29 mouse cellular contexts compared by ENCODE assay signal in the genomic region with DNA sequence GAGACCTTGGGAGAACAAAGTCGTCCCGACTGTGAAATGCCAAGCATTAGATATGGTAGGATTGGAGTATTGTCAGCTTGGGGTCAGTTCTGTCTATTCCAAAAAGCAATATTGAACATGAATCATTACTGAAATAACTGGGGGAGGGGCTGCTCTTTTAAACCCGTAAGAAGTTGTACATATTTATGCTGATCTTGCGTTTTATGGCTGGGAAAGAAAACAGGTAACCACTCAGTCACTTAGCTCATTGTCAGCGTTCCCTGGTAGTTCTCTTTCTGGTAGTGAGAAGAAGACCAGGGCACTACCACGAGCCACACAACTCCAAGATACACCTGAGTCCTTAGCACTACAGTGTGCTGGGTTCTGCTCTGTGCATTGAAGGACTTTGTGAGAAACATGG. TPM values are rescaled to one million over a fixed set of nuclear protein-coding genes. Genes with fewer than 3 reads are reported as not detected.
"Had no signal": no experiment of that assay in that cellular context is flagged by ENCODE, and none has a peak within 500 bp of the region (broad histone marks: within the 10 kb centered on the region; RNA-seq: fewer than 3 reads in every experiment).

No protein-coding gene starts in this region.

RNA-seq across cellular contexts. Expression of a gene that starts 19.9 kb away (rescaled TPM):
- total RNA-seq: heart, postnatal 10 days; heart, postnatal 14 days; heart, postnatal 25 days; heart, postnatal 36 days; hematopoietic stem cell, adult 5-6 weeks; hindbrain, postnatal 0 days; layer of hippocampus, adult 18-20 months; layer of hippocampus, adult 2 months; layer of hippocampus, adult 8-10 months; layer of hippocampus, postnatal 10 days; layer of hippocampus, postnatal 14 days; layer of hippocampus, postnatal 25 days; layer of hippocampus, postnatal 36 days; left cerebral cortex, adult 18-20 months; left cerebral cortex, adult 2 months; left cerebral cortex, adult 8-10 months had no signal
- polyA plus RNA-seq: heart, embryonic 14.5 days; hindbrain, embryonic 10.5 days; hindbrain, embryonic 11.5 days; hindbrain, embryonic 12.5 days; hindbrain, embryonic 13.5 days; hindbrain, embryonic 14.5 days; inflammation-experienced regulatory T-cells, adult 6 months; intestine, embryonic 14.5 days; large intestine, adult 2 months had no signal

RNA-seq across cellular contexts. Expression of a gene that starts 48.2 kb away (rescaled TPM):
- total RNA-seq: heart, postnatal 36 days; heart, postnatal 4 days; hematopoietic stem cell, adult 5-6 weeks; hindbrain, postnatal 0 days; layer of hippocampus, adult 18-20 months; layer of hippocampus, adult 2 months; layer of hippocampus, adult 8-10 months; layer of hippocampus, postnatal 10 days; layer of hippocampus, postnatal 14 days; layer of hippocampus, postnatal 25 days; layer of hippocampus, postnatal 36 days; left cerebral cortex, adult 18-20 months; left cerebral cortex, adult 2 months; left cerebral cortex, adult 8-10 months had no signal
- polyA plus RNA-seq: heart, embryonic 11.5 days; heart, embryonic 13.5 days; heart, embryonic 14.5 days; hindbrain, embryonic 10.5 days; hindbrain, embryonic 11.5 days; hindbrain, embryonic 12.5 days; hindbrain, embryonic 15.5 days; inflammation-experienced regulatory T-cells, adult 6 months; intestine, embryonic 14.5 days had no signal
